Mouse (Mus musculus): ENCODE data around the gene Kcnmb1.

Kcnmb1 gene

DNA sequence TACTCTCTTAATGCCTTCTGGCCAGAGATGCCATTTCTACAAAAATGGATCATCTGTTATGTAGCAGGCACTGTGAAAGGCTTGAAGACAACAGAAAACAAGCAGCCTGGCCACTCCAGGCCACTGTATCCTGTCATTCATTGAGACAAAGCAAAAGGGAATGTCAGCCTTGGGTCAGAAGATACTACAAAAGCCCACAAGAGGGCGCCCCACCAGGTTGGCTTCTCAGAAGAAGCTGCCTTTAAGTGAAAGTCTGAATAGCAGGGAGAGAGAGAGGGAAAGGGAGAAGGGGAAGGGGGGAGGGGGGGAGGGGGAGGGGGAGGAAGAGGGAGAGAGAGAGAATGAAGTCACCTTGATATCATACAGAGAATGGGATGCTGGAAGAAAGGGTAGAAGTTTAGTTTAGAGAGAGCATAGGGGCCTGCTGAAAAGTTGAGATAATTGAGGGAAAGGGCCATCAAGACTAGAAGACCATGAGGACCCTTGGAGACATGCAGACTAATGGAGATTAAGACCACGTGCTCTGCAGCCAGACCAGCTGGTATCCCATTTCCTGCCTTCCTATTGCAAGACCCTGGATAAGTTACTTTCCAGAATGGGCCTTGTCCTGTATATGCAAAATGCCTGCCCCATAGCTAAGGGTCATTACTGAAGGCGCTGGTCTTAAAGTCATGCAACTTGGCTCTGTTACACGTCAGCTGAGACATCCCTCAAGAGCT, 18.6 kb upstream of the Kcnmb1 start:
- DNase-seq (ENCODE audit: low spot score), result no peak

GRCm38 (mm10) chr11:33944786-33945328, 18.0 kb upstream of the Kcnmb1 start:
- no peak for DNase-seq (ENCODE audit: low spot score)

- DNase-seq (ENCODE audit: low spot score), result no peak
Observed at GRCm38 (mm10) chr11:33946501-33946900, 16.3 kb upstream of the Kcnmb1 start.

DNA sequence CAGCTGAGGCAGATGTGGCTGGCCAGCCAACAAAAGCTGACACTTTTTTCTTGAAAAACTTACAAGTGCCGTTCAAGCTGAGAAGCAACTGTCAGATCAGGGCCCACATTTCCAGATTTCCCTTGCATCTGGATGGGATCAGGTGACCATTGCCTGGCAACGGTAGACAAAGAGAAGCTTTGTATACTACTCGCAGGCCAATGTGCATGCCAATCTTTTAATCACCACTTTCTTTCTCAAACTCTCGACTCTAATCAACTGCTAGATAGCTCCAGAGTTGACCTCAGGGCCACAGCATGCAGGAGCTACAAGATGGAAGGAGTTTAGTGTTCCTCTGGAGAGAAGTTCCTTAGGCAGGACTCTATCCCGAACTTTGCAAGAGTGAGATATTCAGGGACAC, 11.7 kb upstream of the Kcnmb1 start:
- DNase-seq (ENCODE audit: low spot score), result no peak

- DNase-seq (ENCODE audit: low spot score), result no peak
Observed at GRCm38 (mm10) chr11:33951684-33952625, 10.9 kb upstream of the Kcnmb1 start.

GRCm38 (mm10) chr11:33955982-33956381, 6.8 kb upstream of the Kcnmb1 start:
- DNase-seq (ENCODE audit: low spot score), result no peak

GRCm38 (mm10) chr11:33956623-33957022, 6.2 kb upstream of the Kcnmb1 start:
- no peak for DNase-seq (ENCODE audit: low spot score)

DNA sequence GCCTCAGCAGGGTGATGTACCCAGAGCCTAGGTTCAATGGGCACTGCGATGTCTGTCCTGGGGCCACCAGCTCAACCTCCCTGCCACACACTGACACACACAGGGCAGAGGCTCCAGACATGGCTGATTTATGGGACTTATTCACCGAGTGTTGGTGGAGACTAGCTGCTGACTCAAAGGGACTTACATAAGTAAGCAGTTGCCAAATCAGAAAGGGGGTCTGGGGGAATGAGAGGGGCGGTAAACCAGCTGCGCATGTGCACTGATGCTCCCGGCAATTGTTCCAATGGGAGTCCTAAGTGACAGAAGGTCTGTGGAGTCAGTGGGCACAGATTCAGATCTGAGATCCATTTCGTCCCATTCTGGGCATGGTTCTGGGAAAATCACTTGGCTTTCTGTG, 5.2 kb upstream of the Kcnmb1 start:
- no peak for DNase-seq (ENCODE audit: low spot score)

DNA sequence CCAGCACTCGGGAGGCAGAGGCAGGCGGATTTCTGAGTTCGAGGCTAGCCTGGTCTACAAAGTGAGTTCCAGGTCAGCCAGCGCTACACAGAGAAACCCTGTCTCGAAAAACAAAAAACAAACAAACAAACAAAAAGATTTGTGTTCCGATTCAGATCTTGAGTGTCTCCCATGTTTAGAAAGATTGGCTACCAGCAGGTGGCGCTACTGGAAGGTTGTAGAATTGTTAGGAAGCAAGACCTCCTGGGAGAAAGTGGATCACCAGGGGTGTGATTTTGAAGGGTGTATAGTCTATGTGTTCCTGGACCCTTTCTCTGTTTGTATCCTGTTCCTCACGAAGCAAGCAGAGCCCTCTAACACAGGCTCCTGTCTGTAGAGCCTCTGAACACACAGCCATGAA, 4.1 kb upstream of the Kcnmb1 start:
- no peak for DNase-seq (ENCODE audit: low spot score)

GRCm38 (mm10) chr11:33962178-33962577, 635 bp upstream of the Kcnmb1 start:
- no peak for DNase-seq (ENCODE audit: low spot score)

DNA sequence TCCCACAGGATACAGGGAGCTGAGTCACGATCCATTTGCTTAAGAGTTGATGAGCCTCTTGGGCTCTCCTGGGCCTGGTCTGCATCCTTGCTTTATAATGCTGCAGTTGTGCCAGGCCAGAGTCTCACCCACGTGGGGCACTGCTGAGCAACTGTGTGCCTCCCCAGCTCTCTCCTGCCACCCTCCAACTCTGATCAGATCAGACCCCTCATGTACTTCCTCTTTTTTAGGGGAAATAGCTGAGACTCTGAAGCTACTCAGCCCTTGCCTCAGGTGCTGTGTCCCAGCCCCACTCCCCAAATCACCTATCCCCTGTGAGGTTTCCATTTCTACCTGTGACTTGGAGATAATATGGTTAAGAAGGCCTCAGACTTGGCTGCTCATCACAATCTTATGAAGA, 2.6 kb downstream of the Kcnmb1 start:
- no peak for DNase-seq (ENCODE audit: low spot score)

GRCm38 (mm10) chr11:33967708-33968107, 4.9 kb downstream of the Kcnmb1 start:
- DNase-seq (ENCODE audit: low spot score), result no peak

- no peak for DNase-seq (ENCODE audit: low spot score)
Observed at GRCm38 (mm10) chr11:33969199-33969598, 6.4 kb downstream of the Kcnmb1 start.

DNA sequence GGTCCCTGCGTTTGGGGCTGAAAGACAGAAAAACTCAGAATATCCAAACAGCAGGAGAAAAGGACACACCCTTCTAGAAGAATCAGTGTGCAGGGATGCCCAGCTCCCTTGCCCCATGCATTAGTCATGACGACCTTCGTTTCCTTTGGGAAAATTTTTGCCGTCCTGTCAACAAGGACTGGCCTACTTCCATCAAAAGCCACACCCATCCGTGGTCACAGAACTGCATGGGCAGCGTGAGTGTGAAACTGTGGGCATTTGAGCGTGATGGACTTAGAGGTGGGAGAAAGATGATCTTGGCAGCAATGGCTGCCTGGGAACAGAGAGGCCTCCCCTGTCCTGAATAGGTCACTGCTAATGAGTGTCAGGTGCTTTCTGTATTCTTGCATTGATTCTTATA, 9.3 kb downstream of the Kcnmb1 start:
- DNase-seq (ENCODE audit: low spot score), result no peak

- no peak for DNase-seq (ENCODE audit: low spot score)
Observed at GRCm38 (mm10) chr11:33974341-33975040, 11.7 kb downstream of the Kcnmb1 start.

DNA sequence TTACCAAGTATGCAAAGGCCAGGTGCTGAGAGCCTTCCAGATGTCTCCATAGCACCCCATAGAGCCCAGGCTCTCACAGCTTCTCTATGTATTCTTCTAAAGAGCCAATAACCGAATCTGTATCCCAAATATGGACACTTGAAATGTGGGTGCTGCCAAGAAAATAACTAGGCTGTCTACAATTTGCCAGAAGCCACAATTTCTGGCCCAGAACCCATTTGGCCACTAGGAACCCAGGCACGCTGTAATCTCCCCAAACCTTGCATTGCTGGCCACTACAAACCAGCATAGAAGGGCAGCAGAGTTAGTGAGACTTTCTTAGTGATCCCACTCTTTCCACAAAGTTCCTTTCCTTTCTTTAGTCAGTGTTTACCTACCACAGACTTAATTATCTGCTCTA, 12.3 kb downstream of the Kcnmb1 start:
- DNase-seq (ENCODE audit: low spot score), result no peak

- DNase-seq (ENCODE audit: low spot score), result no peak
Observed at GRCm38 (mm10) chr11:33980146-33980545, 17.3 kb downstream of the Kcnmb1 start.

DNA sequence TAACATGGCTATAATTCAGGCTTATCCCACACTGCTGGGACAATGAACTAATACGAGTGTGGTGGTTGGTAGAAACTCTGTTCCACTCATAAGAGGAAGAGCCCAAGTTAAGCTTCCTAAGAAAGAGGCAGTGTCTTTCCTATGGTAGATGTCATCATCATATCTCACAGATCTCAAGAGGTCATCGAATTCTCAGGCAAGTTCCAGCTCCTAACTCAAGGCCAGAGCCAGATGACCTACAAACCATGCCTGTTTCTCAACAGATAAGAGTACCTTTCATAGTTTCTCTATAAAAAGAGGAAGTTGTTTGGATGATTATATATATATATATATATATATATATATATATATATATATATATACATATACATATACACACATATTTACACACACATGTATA, 23.7 kb downstream of the Kcnmb1 start:
- DNase-seq (ENCODE audit: low spot score), result no peak

DNA sequence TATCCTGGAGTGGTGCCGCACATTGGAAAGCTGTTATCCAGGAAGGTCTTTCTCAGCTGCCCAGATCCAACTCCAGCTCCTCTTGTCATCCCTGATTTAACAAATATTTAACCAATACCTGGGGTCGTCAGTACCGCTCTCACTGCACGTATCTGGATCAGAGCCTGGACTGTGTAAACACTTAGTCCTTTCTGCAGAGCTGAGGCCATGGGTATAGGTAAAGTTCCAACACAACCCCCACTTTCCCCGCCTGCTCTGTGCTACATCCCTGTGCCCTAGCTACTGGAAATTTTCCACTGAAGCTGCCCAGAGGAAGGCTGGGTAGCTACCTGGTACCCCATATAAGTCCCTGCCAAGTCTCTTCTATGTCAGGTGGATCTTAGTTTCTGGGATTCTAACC, 27.2 kb downstream of the Kcnmb1 start:
- DNase-seq (ENCODE audit: low spot score), result no peak

DNA sequence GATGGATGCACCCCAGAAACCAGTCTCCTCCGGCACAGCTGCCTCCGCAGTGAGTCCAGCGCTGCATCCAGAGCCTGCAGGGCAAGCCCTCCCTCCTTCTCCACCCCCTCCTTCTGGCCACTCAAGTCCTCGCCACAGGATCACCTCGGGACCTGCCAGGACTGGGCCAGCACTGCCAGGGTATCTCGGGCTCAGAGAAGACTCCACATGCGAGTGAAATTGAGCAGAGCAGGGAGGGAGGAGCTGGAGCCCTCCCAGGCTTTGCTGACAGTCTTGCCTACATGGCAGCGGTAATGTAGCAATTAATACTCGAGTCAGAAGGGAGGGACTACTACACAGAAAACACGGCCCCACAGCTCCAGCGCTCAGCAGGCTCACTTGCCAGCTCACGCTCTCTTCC, 30.1 kb downstream of the Kcnmb1 start, which contains the start of gene Kcnip1:
TSS of gene Kcnip1 (minus strand) at position 215 of the 400 bp plus-strand sequence.
- DNase-seq (ENCODE audit: low spot score), result no peak

GRCm38 (mm10) chr11:33993496-33993895, 30.7 kb downstream of the Kcnmb1 start:
- no peak for DNase-seq (ENCODE audit: low spot score)

- DNase-seq (ENCODE audit: low spot score), result no peak
Observed at GRCm38 (mm10) chr11:33998244-33998643, 35.4 kb downstream of the Kcnmb1 start.
